Mouse (Mus musculus) gastrocnemius, postnatal 10 days (tissue): Measurements from ENCODE around the gene Tfe3. TPM values are rescaled to one million over a fixed set of nuclear protein-coding genes. Genes with fewer than 3 reads are reported as not detected.
A peak's percentile ranks its signal among the peaks of the same experiment; 100 is the strongest.

Source experiments
- DNase-seq: peaks from one replicate; pipeline ENCODE4 v3.0.0; 2021; ENCODE audit warnings: mixed read lengths
- microRNA-seq, 2 experiments: library from miRNA; unstranded; fragments of <30 nt; microRNA quantifications; one replicate each; pipeline ENCODE4 v1.2.0; 2021
- total RNA-seq, 2 experiments: library from RNA; stranded (reverse); gene quantifications; 2 replicates each; pipeline ENCODE4 v1.2.3; 2021

Gene Tfe3
- total RNA-seq, 2 experiments from 2014 or later: 10.5 to 16.7 TPM

DNA sequence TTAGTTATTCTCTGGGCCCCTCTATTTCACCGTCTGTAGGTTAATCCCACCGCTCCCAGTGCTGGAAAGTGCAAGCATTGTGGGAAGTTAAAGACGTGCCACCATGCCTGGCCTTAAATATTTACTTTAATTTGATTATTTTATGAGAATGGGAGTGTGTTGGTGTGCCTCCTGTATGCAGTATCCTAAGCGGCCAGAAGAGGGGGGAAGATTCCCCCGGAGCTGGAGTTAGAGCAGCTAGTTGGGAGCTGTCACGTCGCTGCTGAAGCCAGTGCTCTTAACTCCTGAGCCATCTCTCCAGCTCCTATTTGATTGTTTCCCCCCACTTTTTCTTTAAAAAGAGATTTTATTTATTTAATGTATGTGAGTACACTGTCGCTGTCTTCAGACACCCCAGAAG, 52.7 kb downstream of the Tfe3 start:
- DNase-seq: peak; percentile 23

DNA sequence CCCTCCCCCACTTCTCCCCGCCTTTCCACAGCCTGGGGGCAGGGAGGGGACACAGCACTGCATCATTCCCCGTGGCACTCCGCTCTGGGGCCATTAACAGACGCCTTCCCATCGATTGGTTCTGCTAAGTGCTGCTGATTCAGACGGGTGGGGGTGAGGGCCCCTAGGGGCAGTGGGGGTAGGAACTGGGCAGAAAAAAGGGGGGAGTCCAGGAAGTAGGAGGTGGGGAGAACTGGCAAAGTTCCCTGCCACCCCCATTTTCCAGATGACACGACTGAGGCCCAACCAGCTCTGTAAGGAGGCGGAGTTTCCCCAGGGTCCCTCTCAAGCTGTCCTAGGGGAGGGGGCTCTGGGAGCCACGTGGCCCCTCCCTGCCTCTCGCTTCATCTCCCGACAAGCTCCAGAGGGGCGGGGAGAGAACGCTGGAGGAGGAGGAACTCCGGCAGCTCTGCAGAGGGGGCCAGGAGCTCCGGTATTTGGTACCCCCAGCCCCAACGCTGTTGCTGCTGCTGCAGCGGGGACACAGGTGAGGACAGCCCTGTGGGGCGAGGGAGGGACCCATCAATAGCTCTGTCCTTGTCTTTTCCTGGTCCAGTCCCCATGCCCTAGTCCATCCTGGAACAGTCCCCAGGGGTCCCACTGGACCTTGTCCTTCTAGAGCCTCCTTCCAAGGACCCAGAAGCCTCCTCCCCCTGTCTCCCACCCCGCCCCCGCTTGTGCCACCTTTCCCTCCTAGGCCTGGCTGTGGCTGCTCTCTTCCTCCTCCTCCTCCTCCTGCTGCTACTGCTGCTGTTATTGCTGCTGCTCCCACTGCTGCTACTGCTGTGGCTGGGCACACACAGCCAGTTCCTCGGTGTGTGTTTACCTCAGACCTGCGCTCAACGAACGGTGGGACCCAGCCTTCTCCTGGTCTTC, 59.8 kb downstream of the Tfe3 start, which contains the start of gene Kcnd1:
TSS of gene Kcnd1 (plus strand) at position 425 of the 915 bp plus-strand sequence.
- peak; percentile 15 for DNase-seq

Small RNA genes within 50 kb of the gene (microRNA-seq; reads per million reads assigned to microRNA genes)
- gene Mir1198: 13.0 to 21.3 reads per million in 2 experiments

Other genes with a start within 250 kb of the Tfe3 start
- under 1 TPM in 1 of 2 experiments, not detected in 1; 0.32 TPM for gene Foxp3, start 188.9 kb upstream of the Tfe3 start, total RNA-seq
- 1 to 10 TPM; 1.3 to 1.8 TPM for gene Ppp1r3f, start 188.3 kb upstream of the Tfe3 start, total RNA-seq
- gene Ccdc22, start 157.0 kb upstream of the Tfe3 start, total RNA-seq: 10 to 100 TPM; 11.1 to 11.2 TPM
- not detected for gene Cacna1f, start 155.5 kb upstream of the Tfe3 start, total RNA-seq
- gene Syp, start 124.1 kb upstream of the Tfe3 start, total RNA-seq: 1 to 10 TPM; 2.4 TPM
- gene Prickle3, start 105.3 kb upstream of the Tfe3 start, total RNA-seq: 10 to 100 TPM in 1 of 2 experiments, 1 to 10 TPM in 1; 8.7 to 11.1 TPM
- gene Plp2, start 91.2 kb upstream of the Tfe3 start, total RNA-seq: 10 to 100 TPM; 54.2 to 55.4 TPM
- gene Magix, start 81.3 kb upstream of the Tfe3 start, total RNA-seq: 1 to 10 TPM; 2.8 to 3.3 TPM
- gene Gpkow, start 65.4 kb upstream of the Tfe3 start, total RNA-seq: 10 to 100 TPM; 19.6 to 19.8 TPM
- 10 to 100 TPM; 19.6 to 24.3 TPM for gene Wdr45, start 48.2 kb upstream of the Tfe3 start, total RNA-seq
- not detected for gene Gm45208, start 40.3 kb upstream of the Tfe3 start, total RNA-seq
- gene Praf2, start 34.1 kb upstream of the Tfe3 start, total RNA-seq: 10 to 100 TPM in 1 of 2 experiments, 1 to 10 TPM in 1; 8.5 to 12.5 TPM
- gene Ccdc120, start 11.7 kb upstream of the Tfe3 start, total RNA-seq: 1 to 10 TPM; 1.0 to 1.5 TPM
- 10 to 100 TPM; 15.3 to 22.7 TPM for gene Gripap1, start 27.2 kb downstream of the Tfe3 start, total RNA-seq
- gene Kcnd1, start 59.7 kb downstream of the Tfe3 start, total RNA-seq: 1 to 10 TPM; 1.2 to 1.3 TPM
- 10 to 100 TPM; 21.3 to 27.8 TPM for gene Otud5, start 78.8 kb downstream of the Tfe3 start, total RNA-seq
- 1 to 10 TPM; 1.1 to 2.4 TPM for gene Pim2, start 115.7 kb downstream of the Tfe3 start, total RNA-seq
- gene Slc35a2, start 121.5 kb downstream of the Tfe3 start, total RNA-seq: 10 to 100 TPM in 1 of 2 experiments, 1 to 10 TPM in 1; 10.0 to 14.8 TPM
- gene Pqbp1, start 136.7 kb downstream of the Tfe3 start, total RNA-seq: 10 to 100 TPM; 32.2 to 38.5 TPM
- 10 to 100 TPM; 48.2 to 51.1 TPM for gene Timm17b, start 136.8 kb downstream of the Tfe3 start, total RNA-seq
- gene Gm10491, start 145.3 kb downstream of the Tfe3 start, total RNA-seq: not detected
- gene Gm10490, start 147.0 kb downstream of the Tfe3 start, total RNA-seq: not detected
- gene Pcsk1n, start 157.3 kb downstream of the Tfe3 start, total RNA-seq: under 1 TPM; 0.16 to 0.52 TPM
- gene Eras, start 166.0 kb downstream of the Tfe3 start, total RNA-seq: not detected
- gene Hdac6, start 185.3 kb downstream of the Tfe3 start, total RNA-seq: 1 to 10 TPM; 6.4 to 8.0 TPM
- under 1 TPM; 0.12 to 0.41 TPM for gene Gata1, start 215.5 kb downstream of the Tfe3 start, total RNA-seq